27 mouse cellular contexts compared by ENCODE assay signal in the genomic region with DNA sequence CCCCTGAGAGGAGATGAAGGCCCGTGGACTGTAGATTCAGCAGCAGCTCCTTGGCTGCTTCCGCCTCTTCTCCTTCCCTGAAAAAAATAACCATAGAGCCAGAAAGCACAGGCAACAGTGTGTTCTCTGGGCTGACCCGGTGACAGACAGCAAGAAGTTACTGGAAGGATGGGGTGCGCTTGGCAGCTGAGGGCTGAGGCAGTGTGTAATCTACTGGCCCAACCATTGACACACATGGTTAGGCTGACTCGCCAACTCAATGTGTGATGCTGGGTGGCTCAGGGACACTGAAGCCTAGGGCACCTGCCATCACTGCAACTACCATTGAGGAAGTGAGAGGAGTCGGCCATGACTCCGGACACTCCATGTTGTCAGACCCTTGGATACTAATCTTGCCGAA. TPM values are rescaled to one million over a fixed set of nuclear protein-coding genes. Genes with fewer than 3 reads are reported as not detected.
"Had no signal": no experiment of that assay in that cellular context is flagged by ENCODE, and none has a peak within 500 bp of the region (broad histone marks: within the 10 kb centered on the region; RNA-seq: fewer than 3 reads in every experiment).

No protein-coding gene starts in this region.

- H3K9me3 ChIP-seq: heart, embryonic 12.5 days; hindbrain, embryonic 15.5 days; kidney, embryonic 15.5 days; limb, embryonic 13.5 days; limb, embryonic 15.5 days; liver, embryonic 12.5 days had no signal

- H3K9ac ChIP-seq: heart, embryonic 12.5 days; hindbrain, embryonic 15.5 days; kidney, embryonic 15.5 days; limb, embryonic 15.5 days; liver, embryonic 14.5 days had no signal

- H3K36me3 ChIP-seq: heart, embryonic 12.5 days; kidney, embryonic 15.5 days; limb, embryonic 13.5 days; limb, embryonic 15.5 days; liver, embryonic 12.5 days had no signal

- H3K4me3 ChIP-seq: hindbrain, embryonic 15.5 days had no signal

- H3K27me3 ChIP-seq: hindbrain, embryonic 15.5 days; kidney, embryonic 15.5 days; limb, embryonic 13.5 days; limb, embryonic 15.5 days; liver, embryonic 12.5 days had no signal

- DNase-seq: gastrocnemius, postnatal 14 days; gastrocnemius, postnatal 36 days; heart, adult 2 months; heart, postnatal 10 days; heart, postnatal 36 days; kidney, adult 11 months; kidney, adult 2 months; kidney, adult 9 months; kidney, postnatal 14 days; kidney, postnatal 36 days; layer of hippocampus, adult 9-11 months; layer of hippocampus, postnatal 36 days; left cerebral cortex, postnatal 4 days had no signal

- H3K27ac ChIP-seq: heart, adult 2 months; kidney, postnatal 0 days; liver, embryonic 12.5 days; liver, embryonic 14.5 days had no signal

RNA-seq across cellular contexts. Expression of gene Gm20425, which starts 48.2 kb away (rescaled TPM):
- total RNA-seq: hematopoietic stem cell, adult 5-6 weeks had no signal
- polyA plus RNA-seq: heart, adult 2 months; heart, embryonic 14.5 days; hindbrain, embryonic 15.5 days; intestine, embryonic 14.5 days; intestine, embryonic 16.5 days; kidney, adult 2 months; large intestine, adult 2 months; limb, embryonic 11.5 days had no signal
